Mouse (Mus musculus): ENCODE data around the gene Fbxo31. TPM values are rescaled to one million over a fixed set of nuclear protein-coding genes. Genes with fewer than 3 reads are reported as not detected.

Gene Fbxo31
- total RNA-seq, 1 experiment from 2014 or later, result 8.0 TPM

- no peak for ATAC-seq (replicated peaks in 1 of 2; ENCODE audit: insufficient read depth in 1 of 2, low FRiP score in 2 of 2, low TSS enrichment in 1 of 2, low read depth in 1 of 2, poor library complexity in 2 of 2, severe bottlenecking in 2 of 2)
Observed at GRCm38 (mm10) chr8:121528790-121529189, 49.8 kb downstream of the Fbxo31 start.

- ATAC-seq (replicated peaks in 1 of 2; ENCODE audit: insufficient read depth in 1 of 2, low FRiP score in 2 of 2, low TSS enrichment in 1 of 2, low read depth in 1 of 2, poor library complexity in 2 of 2, severe bottlenecking in 2 of 2), result no peak
Observed at GRCm38 (mm10) chr8:121527751-121528150, 50.9 kb downstream of the Fbxo31 start.

GRCm38 (mm10) chr8:121526811-121527550, 51.6 kb downstream of the Fbxo31 start:
- no peak for ATAC-seq (replicated peaks in 1 of 2; ENCODE audit: insufficient read depth in 1 of 2, low FRiP score in 2 of 2, low TSS enrichment in 1 of 2, low read depth in 1 of 2, poor library complexity in 2 of 2, severe bottlenecking in 2 of 2)

GRCm38 (mm10) chr8:121525111-121525818, 53.3 kb downstream of the Fbxo31 start:
- ATAC-seq (replicated peaks in 1 of 2; ENCODE audit: insufficient read depth in 1 of 2, low FRiP score in 2 of 2, low TSS enrichment in 1 of 2, low read depth in 1 of 2, poor library complexity in 2 of 2, severe bottlenecking in 2 of 2), result no peak; a peak in 1 of 4 replicates

GRCm38 (mm10) chr8:121513429-121513828, 65.2 kb downstream of the Fbxo31 start:
- ATAC-seq (replicated peaks in 1 of 2; ENCODE audit: insufficient read depth in 1 of 2, low FRiP score in 2 of 2, low TSS enrichment in 1 of 2, low read depth in 1 of 2, poor library complexity in 2 of 2, severe bottlenecking in 2 of 2), result peak; percentile 53 to 82; a peak in 3 of 4 replicates

- no peak for ATAC-seq (replicated peaks in 1 of 2; ENCODE audit: insufficient read depth in 1 of 2, low FRiP score in 2 of 2, low TSS enrichment in 1 of 2, low read depth in 1 of 2, poor library complexity in 2 of 2, severe bottlenecking in 2 of 2)
Observed at GRCm38 (mm10) chr8:121511751-121512150, 66.9 kb downstream of the Fbxo31 start.

Other genes with a start within 250 kb of the Fbxo31 start
- not detected in 2 replicates for gene 1700018B08Rik, start 34.5 kb downstream of the Fbxo31 start, total RNA-seq (2017)
- 121 and 148 TPM in 2 replicates for gene Map1lc3b, start 11.6 kb upstream of the Fbxo31 start, total RNA-seq (2017)
- 0.44 and 5.0 TPM in 2 replicates for gene Zcchc14, start 74.1 kb upstream of the Fbxo31 start, total RNA-seq (2017)
- not detected in 2 replicates for gene Jph3, start 150.8 kb upstream of the Fbxo31 start, total RNA-seq (2017)